Mouse (Mus musculus): ENCODE data around the gene Ube4b. TPM values are rescaled to one million over a fixed set of nuclear protein-coding genes. Genes with fewer than 3 reads are reported as not detected.

Gene Ube4b
- polyA plus RNA-seq, 1 experiment from 2014 or later: 28.8 TPM

- Histone ChIP-seq H3K4me3 (replicated peaks; ENCODE audit: low read depth, low read length) (no peak overlapping the region), H3K27me3 (ENCODE audit: insufficient read depth, low read length) (no peaks in the 10 kb centered on the region), H3K36me3 (ENCODE audit: insufficient read depth, low read length) (no peaks in the 10 kb centered on the region), H3K9me3 (replicated peaks; ENCODE audit: low read length) (no peaks in the 10 kb centered on the region), H3K9ac (ENCODE audit: low read depth, low read length) (no peak overlapping the region), H3K4me1 (replicated peaks; ENCODE audit: insufficient read depth, low read length) (peaks cover 15% of the 10 kb centered on the region), H3K4me2 (ENCODE audit: low read length) (no peak overlapping the region), H3K27ac (no peak overlapping the region)
- 70% methylated on average over 5 of the region's 5 CpGs for WGBS
- TF ChIP-seq CTCF (IDR thresholded peaks at IDR 0.05; ENCODE audit: low read depth): no peak
- no peak for ATAC-seq (replicated peaks; ENCODE audit: low FRiP score, low read depth)
- DNase-seq (ENCODE audit: low spot score): no peak
Observed at GRCm38 (mm10) chr4:149407461-149407860, 19.1 kb downstream of the Ube4b start.

DNA sequence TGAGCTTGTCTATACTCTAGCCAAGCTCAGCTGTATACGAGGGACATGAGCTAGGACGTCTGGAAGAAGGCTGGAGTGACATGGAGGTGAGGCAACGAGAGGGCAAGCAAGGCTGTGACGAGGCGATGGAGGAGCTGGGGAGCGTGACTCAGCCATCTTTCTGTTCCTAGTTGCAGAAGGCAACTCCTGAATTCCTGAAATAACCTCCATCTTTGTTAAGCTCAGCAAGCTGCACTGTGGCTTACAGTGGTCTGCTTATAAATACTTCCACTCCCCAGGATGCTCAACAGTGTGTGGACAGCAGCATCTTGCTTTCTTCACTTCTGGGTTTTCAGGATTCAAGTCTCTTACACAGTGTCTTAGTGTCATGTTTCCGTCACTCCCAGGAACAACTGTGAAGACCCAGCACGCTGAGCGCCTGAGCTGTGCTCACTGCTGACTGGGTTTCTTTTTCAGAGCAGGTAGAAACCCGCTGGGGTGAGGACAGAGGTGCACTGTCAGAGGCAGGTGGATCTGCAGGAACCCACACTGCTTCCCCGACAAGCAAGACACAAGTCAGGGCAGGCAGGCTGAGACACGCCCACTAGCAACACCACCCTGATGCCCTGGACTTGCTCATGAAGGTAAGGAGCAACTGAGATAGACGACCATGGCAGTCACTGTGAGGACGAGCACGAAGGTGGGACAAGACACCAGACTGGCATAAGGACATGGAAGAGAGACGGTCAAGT lies 20.7 kb downstream of the Ube4b start:
- no peak for TF ChIP-seq CTCF (IDR thresholded peaks at IDR 0.05; ENCODE audit: low read depth)
- 59% methylated on average over 16 of the region's 16 CpGs for WGBS
- Histone ChIP-seq H3K9ac (ENCODE audit: low read depth, low read length) (no peak overlapping the region), H3K4me1 (replicated peaks; ENCODE audit: insufficient read depth, low read length) (peaks cover 19% of the 10 kb centered on the region), H3K4me2 (ENCODE audit: low read length) (no peak overlapping the region), H3K27me3 (ENCODE audit: insufficient read depth, low read length) (no peaks in the 10 kb centered on the region), H3K36me3 (ENCODE audit: insufficient read depth, low read length) (no peaks in the 10 kb centered on the region), H3K9me3 (replicated peaks; ENCODE audit: low read length) (no peaks in the 10 kb centered on the region), H3K4me3 (replicated peaks; ENCODE audit: low read depth, low read length) (no peak overlapping the region), H3K27ac (no peak overlapping the region)
- ATAC-seq (replicated peaks; ENCODE audit: low FRiP score, low read depth): no peak
- no peak for DNase-seq (ENCODE audit: low spot score)

GRCm38 (mm10) chr4:149404640-149405465 lies 21.7 kb downstream of the Ube4b start:
- TF ChIP-seq CTCF (IDR thresholded peaks at IDR 0.05; ENCODE audit: low read depth): no peak
- no peak overlapping the region for H3K4me3 ChIP-seq (replicated peaks; ENCODE audit: low read depth, low read length)
- ATAC-seq (replicated peaks; ENCODE audit: low FRiP score, low read depth) (no peak), DNase-seq (ENCODE audit: low spot score) (no peak)
- no peaks in the 10 kb centered on the region for H3K36me3 ChIP-seq (ENCODE audit: insufficient read depth, low read length)
- 58% methylated on average over 19 of the region's 19 CpGs for WGBS
- no peaks in the 10 kb centered on the region for H3K9me3 ChIP-seq (replicated peaks; ENCODE audit: low read length)
- H3K4me1 ChIP-seq (replicated peaks; ENCODE audit: insufficient read depth, low read length): peaks cover 20% of the 10 kb centered on the region
- H3K27me3 ChIP-seq (ENCODE audit: insufficient read depth, low read length): no peaks in the 10 kb centered on the region
- no peak overlapping the region for H3K9ac ChIP-seq (ENCODE audit: low read depth, low read length)
- H3K4me2 ChIP-seq (ENCODE audit: low read length): no peak overlapping the region
- no peak overlapping the region for H3K27ac ChIP-seq

GRCm38 (mm10) chr4:149403037-149403436 lies 23.5 kb downstream of the Ube4b start:
- Histone ChIP-seq H3K27ac (no peak overlapping the region), H3K4me3 (replicated peaks; ENCODE audit: low read depth, low read length) (no peak overlapping the region), H3K9me3 (replicated peaks; ENCODE audit: low read length) (no peaks in the 10 kb centered on the region), H3K9ac (ENCODE audit: low read depth, low read length) (no peak overlapping the region), H3K27me3 (ENCODE audit: insufficient read depth, low read length) (no peaks in the 10 kb centered on the region), H3K4me2 (ENCODE audit: low read length) (no peak overlapping the region), H3K4me1 (replicated peaks; ENCODE audit: insufficient read depth, low read length) (peaks cover 20% of the 10 kb centered on the region), H3K36me3 (ENCODE audit: insufficient read depth, low read length) (peaks cover 4% of the 10 kb centered on the region; the same call in 1 of the 2 replicates)
- WGBS: 22% methylated on average over 6 of the region's 6 CpGs
- DNase-seq (ENCODE audit: low spot score) (no peak), ATAC-seq (replicated peaks; ENCODE audit: low FRiP score, low read depth) (no peak)
- TF ChIP-seq CTCF (IDR thresholded peaks at IDR 0.05; ENCODE audit: low read depth): no peak

DNA sequence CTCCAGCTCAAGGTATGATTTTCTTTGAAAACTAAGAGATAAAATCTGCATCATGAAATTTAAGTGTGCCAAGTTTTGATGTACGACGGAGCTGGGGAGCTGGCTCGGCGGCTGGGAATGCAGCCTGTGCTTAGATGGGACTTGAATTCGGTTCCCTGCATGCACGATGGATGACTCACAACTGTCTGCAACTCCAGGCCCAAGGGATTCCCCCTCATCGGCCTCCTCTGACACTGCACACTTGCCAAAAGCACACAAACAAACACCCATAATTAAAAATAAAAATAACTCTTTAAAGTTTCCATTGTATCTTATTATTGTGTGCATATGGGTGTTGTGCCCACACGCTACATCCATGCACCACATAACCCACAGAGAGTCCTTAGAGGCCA lies 25.0 kb downstream of the Ube4b start:
- 60% methylated on average over 8 of the region's 8 CpGs for whole genome bisulfite sequencing
- Histone ChIP-seq H3K9ac (ENCODE audit: low read depth, low read length) (no peak overlapping the region), H3K4me3 (replicated peaks; ENCODE audit: low read depth, low read length) (no peak overlapping the region), H3K27me3 (ENCODE audit: insufficient read depth, low read length) (no peaks in the 10 kb centered on the region), H3K4me2 (ENCODE audit: low read length) (no peak overlapping the region), H3K4me1 (replicated peaks; ENCODE audit: insufficient read depth, low read length) (peaks cover 20% of the 10 kb centered on the region), H3K9me3 (replicated peaks; ENCODE audit: low read length) (no peaks in the 10 kb centered on the region), H3K27ac (no peak overlapping the region), H3K36me3 (ENCODE audit: insufficient read depth, low read length) (peaks cover 8% of the 10 kb centered on the region; the same call in 1 of the 2 replicates)
- ATAC-seq (replicated peaks; ENCODE audit: low FRiP score, low read depth): no peak
- no peak for TF ChIP-seq CTCF (IDR thresholded peaks at IDR 0.05; ENCODE audit: low read depth)
- no peak for DNase-seq (ENCODE audit: low spot score)

DNA sequence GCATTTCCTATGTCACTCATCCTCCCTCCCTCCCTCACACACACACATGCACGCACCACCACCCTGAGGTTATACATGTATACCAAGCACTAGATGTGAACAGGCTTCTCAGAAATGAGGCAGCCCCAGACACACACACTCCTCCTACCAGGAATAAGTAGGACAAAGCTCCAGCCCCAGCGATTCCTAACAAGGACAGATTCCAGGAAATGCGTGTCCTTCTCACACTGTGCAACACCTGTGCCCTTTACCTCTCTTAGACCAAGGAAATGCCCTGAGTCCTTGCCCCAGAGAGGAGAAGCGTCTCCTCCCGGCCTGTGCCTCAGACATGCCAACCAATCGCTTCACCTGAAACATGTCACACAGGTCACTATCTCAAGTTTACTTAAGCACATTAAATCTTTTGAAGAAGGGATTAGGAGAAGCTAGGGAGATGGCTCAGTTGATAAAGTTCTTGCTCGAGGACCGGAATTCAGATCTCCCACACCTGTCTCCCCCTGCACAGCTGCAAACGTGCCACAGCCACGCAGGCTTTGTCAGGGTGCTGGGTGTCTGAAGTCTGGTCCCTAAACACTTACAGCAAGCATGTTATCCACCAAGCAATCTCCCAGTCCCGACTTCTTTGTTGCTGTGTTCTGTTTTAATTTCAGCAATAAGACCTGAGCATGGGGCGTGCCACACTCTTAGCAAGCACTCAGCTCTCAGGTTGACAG lies 25.5 kb downstream of the Ube4b start:
- no peak for TF ChIP-seq CTCF (IDR thresholded peaks at IDR 0.05; ENCODE audit: low read depth)
- H3K4me1 ChIP-seq (replicated peaks; ENCODE audit: insufficient read depth, low read length): peaks cover 19% of the 10 kb centered on the region
- H3K4me2 ChIP-seq (ENCODE audit: low read length): no peak overlapping the region
- no peak overlapping the region for H3K27ac ChIP-seq
- no peaks in the 10 kb centered on the region for H3K9me3 ChIP-seq (replicated peaks; ENCODE audit: low read length)
- no peak for ATAC-seq (replicated peaks; ENCODE audit: low FRiP score, low read depth)
- peaks cover 8% of the 10 kb centered on the region; the same call in 1 of the 2 replicates for H3K36me3 ChIP-seq (ENCODE audit: insufficient read depth, low read length)
- H3K27me3 ChIP-seq (ENCODE audit: insufficient read depth, low read length): no peaks in the 10 kb centered on the region
- H3K4me3 ChIP-seq (replicated peaks; ENCODE audit: low read depth, low read length): no peak overlapping the region
- WGBS: 54% methylated on average over 12 of the region's 12 CpGs
- H3K9ac ChIP-seq (ENCODE audit: low read depth, low read length): no peak overlapping the region
- DNase-seq (ENCODE audit: low spot score): no peak
